Mouse (Mus musculus) sigmoid colon, adult 10 weeks (tissue): Measurements from ENCODE around the gene Zfp366. TPM values are rescaled to one million over a fixed set of nuclear protein-coding genes. Genes with fewer than 3 reads are reported as not detected.

ENCODE experiments used
- polyA plus RNA-seq: library from polyadenylated mRNA; stranded (reverse); fragments of 350-450 nt; fragmentation: Illumina TruSeq; extraction: RNeasy Lipid Tissue Mini Kit (QIAGEN cat#74804); gene quantifications from one replicate; pipeline ENCODE4 v1.2.3, GENCODE M21; 2014; ENCODE audit warnings: low read depth, low replicate concordance

The Zfp366 gene
- 2.2 TPM for polyA plus RNA-seq

DNA sequence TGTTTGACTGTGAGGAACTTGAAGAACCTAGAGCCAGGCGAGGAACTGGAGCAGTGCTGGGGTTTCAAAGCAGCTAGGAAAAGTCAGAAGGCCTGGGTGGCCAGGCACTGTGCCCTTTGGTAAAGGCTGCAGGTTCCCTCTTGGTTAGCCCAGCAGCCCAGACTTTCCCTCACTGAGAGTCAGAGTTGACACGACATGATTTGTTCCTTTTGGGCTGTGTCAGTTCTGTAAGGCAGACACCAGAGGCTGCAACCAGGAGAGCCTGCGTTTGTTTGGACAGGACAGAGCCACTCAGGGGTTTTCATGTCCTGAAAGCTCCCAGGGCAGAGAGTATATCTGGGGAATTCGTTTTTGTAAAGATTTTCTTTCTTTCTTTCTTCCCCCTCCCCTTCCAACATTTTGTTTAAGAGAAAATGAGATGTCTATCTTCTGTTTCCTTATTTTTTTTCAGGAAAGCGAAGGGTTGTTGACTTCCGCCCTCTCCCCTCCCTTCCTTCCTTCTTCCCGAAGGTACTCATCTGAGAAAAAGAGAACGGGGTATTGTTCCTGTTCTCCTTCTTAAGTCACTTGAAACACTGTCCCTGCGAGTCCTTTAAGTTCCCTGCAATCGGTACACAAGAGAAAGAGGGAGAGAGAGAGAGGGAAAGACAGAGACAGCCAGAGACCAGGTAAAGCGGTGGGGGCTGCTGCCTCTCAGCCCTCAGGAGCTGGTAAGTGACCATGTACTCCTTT lies at the start of gene Zfp366:
TSS of gene Zfp366 (plus strand) at position 669 of the 732 bp plus-strand sequence.

Other genes with a start within 250 kb of the Zfp366 start
- gene 1700024P04Rik, start 200.3 kb upstream of the Zfp366 start, polyA plus RNA-seq = not detected
- gene Ptcd2, start 159.9 kb downstream of the Zfp366 start, polyA plus RNA-seq = 98.6 TPM
- gene Mrps27, start 160.0 kb downstream of the Zfp366 start, polyA plus RNA-seq = 49.0 TPM